Mouse (Mus musculus): ENCODE measurements around the gene Ndufs7.

The Ndufs7 gene

GRCm38 (mm10) chr10:80293325-80293724 is 44.4 kb downstream of the Ndufs7 start:
- no peak for DNase-seq (ENCODE audit: low read depth, low spot score)

DNA sequence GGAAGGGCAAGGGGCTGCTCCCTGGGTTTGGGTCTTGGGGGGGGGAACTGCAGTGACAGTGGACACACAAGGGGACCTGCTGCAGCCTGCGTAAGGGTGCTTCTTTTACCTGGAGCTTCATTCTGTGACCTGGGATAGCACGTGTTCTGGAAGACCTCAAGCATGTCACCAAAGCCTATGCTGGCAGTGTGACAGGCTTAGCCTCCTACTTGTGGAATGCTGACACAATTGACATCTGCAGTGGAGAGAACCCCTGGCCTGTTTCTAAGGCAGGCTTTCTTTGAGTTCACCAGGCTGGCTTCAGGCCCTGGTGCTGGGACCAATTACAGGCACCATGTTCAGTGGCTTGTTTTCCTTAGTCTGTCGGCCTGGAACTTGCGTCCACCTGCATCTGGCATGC is 45.4 kb downstream of the Ndufs7 start:
- no peak for DNase-seq (ENCODE audit: low read depth, low spot score)

- no peak for DNase-seq (ENCODE audit: low read depth, low spot score)
These were observed 45.9 kb downstream of the Ndufs7 start for GRCm38 (mm10) chr10:80294788-80295303.

DNA sequence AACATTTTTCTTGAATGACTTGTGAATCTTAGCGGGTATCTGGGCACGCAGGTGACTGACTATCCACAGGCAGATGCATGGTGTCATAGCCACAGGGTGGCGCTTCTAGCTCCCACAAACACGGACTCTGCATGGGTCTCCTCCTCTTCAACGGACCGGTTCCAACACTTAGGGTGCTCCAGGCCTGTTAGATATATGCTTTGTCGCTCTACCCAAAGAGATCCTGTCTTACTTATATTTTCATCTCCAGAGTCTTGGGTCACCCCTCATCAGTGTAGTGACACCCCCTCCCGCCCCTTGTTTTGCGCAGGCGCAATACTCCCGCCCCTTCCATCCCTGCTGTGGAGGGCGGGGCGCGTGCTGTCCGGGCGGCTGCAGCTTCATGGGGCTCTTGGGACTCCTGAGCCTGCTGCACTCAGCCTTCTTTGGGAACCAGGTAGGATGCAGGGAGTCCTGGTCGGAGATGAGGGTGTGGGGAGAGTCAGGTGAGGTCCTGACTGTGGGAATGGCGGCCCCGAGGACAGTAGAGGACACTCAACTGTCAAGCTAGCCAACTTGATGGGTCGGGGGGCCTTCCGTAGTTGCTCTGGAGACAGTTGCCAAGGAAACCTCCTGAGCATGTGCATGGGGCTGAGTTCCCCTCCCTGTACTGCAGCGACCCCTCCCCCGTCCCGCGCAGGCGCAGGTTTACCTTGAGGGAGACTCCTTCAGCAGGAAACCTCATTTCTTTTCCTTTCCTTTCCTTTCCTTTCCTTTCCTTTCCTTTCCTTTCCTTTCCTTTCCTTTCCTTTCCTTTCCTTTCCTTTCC is 46.9 kb downstream of the Ndufs7 start, which contains the start of gene Apc2:
Gene Apc2 (plus strand): TSS at position 360 of the 808 bp plus-strand sequence.
- peak; percentile 60 for DNase-seq (ENCODE audit: low read depth, low spot score)

- no peak for DNase-seq (ENCODE audit: low read depth, low spot score)
These were observed 47.9 kb downstream of the Ndufs7 start for GRCm38 (mm10) chr10:80296824-80297223.

- no peak for DNase-seq (ENCODE audit: low read depth, low spot score)
These were observed 48.7 kb downstream of the Ndufs7 start for GRCm38 (mm10) chr10:80297526-80298133.

DNA sequence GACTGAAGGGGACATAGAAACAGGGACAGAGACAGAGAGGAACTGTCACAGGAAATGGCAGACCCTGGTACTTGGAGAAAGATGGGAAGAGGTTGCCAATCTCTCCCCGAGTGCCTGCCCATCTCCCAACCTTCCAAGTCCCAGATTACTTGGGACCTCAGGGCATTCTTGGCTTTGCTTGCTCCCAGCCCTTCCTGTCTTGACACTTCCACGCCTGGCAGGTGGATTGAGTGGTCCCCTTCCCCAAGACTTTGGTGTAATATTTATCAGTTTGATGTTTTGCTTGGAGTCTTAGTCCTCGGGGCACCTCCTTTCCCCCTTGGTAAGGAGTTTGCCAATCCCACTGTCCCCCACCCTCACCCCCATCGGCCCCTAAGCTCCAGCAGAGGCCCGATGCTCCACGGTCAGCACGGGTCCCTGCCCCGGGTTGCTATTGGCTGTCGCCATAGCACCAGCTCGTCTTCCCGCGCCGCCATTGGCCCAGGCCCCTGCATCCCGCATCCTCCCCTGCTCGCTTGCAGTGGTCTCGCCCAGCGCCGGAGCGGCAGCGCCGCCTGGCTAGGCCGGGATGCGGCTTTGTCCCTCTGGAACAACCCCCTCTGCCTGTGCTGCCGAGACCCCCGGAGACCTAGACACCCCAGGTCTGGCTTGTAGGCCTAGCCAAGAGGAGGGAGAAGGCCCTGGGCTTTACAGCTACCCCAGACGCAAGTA is 49.8 kb downstream of the Ndufs7 start:
- peak; percentile 86 for DNase-seq (ENCODE audit: low read depth, low spot score)

- DNase-seq (ENCODE audit: low read depth, low spot score), result no peak
These were observed 50.4 kb downstream of the Ndufs7 start for GRCm38 (mm10) chr10:80299301-80299700.

DNA sequence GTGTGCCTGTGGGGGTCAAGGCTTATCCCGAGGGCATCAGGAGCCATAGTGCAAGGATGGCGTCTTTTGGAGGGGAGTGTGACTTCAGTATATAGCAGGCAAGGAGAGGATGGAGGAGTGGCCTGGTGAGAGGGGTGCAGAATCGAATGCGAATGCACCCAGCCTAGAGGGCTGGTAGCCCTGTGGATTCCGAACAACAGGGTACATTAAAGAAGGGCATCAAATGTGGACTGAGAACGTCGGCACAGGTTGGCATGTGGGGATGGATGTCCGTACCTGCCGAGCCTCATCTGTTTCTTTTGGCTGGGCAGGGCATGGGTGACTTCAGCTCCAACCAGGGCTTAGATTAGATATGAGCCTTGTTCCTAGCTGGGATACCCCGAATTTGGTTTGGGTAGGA is 50.9 kb downstream of the Ndufs7 start:
- DNase-seq (ENCODE audit: low read depth, low spot score), result no peak

DNA sequence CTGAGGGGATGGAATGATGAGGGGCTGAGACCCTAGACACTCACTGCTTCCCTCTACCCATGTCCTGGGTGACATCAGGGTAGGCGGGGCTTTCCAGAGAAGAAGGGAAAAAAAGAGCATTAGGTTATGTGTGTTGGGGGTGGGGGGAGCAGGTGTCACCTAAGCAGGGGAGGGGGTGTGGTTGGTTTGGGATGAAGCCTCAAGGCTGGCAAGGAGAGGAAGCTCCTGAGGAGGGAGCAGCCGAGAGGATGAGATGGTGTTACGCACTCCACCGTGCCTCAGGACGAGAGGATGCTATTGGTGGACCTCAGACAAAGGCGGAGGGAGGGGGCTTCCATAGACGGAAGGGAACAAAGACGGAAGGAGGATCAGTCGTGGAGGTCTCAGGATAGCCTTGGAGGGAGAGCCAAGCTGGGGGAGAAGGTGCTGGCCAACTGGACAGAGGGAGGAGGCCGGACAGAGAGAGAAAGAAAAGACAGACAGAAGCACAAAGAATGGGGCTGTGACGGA is 51.8 kb downstream of the Ndufs7 start:
- no peak for DNase-seq (ENCODE audit: low read depth, low spot score)

DNA sequence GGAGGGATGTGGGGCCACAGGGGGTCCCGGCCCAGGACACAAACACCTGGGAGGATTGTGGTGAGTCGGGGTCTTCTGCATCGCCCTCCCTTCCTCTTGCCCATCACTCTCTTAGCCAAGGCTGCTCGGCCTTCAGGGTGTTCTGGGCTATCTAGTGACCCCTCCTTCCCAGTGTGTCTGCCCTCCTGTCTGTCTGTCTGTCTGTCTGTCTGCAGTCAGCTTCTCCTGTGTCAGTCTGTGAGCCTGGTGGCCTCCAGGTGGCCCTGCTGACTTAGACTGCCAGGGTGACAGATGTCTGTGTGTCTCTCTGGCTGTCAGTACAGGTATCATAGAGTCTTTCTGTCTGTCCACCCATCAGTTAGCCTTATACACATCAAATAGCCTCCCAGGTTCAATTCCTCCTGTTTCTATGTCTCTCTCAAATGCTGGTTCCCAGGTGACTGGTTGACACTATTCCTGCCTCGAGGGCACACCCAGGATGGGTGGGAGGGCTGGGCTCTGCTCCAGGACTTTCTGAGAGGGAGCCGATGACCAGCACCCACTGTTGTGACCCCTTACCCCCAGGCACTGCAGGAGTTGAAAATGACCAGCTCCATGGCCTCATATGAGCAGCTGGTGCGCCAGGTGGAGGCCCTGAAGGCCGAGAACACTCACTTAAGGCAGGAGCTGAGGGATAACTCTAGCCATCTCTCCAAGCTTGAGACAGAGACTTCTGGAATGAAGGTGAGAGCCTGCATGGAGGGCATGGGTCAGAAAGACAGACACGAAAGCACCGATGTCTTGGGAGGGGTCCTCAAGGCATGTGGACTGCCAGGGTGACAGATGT is 52.5 kb downstream of the Ndufs7 start:
- no peak for DNase-seq (ENCODE audit: low read depth, low spot score)

DNA sequence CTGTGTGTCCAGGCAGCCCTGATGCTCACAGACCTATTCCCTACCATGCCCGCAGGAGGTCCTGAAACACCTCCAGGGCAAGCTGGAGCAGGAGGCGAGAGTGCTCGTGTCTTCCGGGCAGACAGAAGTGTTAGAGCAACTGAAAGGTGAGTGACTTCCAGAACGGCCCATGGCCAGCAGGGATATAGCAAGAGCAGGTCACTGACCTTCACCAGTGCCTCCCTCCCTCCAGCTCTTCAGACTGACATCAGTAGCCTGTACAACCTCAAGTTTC is 53.1 kb downstream of the Ndufs7 start:
- DNase-seq (ENCODE audit: low read depth, low spot score), result no peak

DNA sequence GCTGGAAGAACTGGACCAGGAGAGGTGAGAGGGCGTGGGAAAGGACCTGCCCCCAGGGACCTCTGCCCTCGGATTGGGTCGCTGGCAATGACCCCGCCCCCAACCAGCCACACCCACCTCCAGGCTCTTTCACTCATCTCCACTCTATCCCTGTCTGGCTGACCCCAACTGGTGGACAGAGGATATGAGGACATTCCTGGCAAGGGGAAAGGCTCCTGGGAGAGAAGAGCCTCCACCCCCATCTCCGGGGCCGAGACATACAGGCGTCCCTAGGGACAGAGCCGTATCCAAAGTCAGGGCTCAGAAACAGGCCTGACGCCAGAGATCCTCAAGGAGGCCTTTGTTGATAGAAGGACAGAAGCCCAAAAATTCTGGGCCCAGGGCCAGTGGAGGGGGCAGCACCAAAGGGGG is 53.6 kb downstream of the Ndufs7 start:
- DNase-seq (ENCODE audit: low read depth, low spot score), result no peak

- no peak for DNase-seq (ENCODE audit: low read depth, low spot score)
These were observed 55.5 kb downstream of the Ndufs7 start for GRCm38 (mm10) chr10:80304458-80304857.

GRCm38 (mm10) chr10:80304862-80305261 is 55.9 kb downstream of the Ndufs7 start:
- no peak for DNase-seq (ENCODE audit: low read depth, low spot score)

All from forelimb bud, embryonic 11.5 days (tissue).